Mouse (Mus musculus): ENCODE results near the gene Sigmar1.

The Sigmar1 gene

GRCm38 (mm10) chr4:41758021-41758420 is 2.1 kb upstream of the Sigmar1 start:
- peak; percentile 37 to 63 for DNase-seq (ENCODE audit: inconsistent age in 2 of 2, low spot score in 1 of 2)

- DNase-seq (ENCODE audit: inconsistent age in 2 of 2, low spot score in 1 of 2), result no peak
These were observed 1.4 kb upstream of the Sigmar1 start for GRCm38 (mm10) chr4:41757321-41757720.

DNA sequence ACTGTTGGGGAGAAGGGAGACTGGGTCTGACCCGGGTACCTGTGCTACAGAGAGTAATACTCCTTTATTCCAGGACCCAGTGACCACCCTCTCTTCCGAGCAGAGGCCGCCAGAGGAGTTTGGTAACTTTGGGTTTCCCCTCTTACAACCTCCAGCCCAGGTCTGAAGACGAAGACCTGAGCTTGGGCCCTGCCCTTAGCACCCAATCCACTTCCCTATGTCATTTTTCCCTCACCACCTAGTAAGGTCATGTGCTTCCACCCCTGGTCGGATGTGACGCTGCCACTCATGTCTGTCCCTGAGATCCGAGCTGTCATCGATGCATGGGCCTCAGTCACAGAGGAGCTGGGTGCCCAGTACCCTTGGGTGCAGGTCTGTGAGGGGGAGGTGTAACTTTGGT is 483 bp upstream of the Sigmar1 start:
- peak in 1 of 2 experiments; percentile 35 for DNase-seq (ENCODE audit: inconsistent age in 2 of 2, low spot score in 1 of 2)

GRCm38 (mm10) chr4:41754797-41755337 is 1.1 kb downstream of the Sigmar1 start, which contains the start of gene Galt:
Galt (plus strand) TSS chr4:41755228.
- DNase-seq (ENCODE audit: inconsistent age in 2 of 2, low spot score in 1 of 2), result no peak

DNA sequence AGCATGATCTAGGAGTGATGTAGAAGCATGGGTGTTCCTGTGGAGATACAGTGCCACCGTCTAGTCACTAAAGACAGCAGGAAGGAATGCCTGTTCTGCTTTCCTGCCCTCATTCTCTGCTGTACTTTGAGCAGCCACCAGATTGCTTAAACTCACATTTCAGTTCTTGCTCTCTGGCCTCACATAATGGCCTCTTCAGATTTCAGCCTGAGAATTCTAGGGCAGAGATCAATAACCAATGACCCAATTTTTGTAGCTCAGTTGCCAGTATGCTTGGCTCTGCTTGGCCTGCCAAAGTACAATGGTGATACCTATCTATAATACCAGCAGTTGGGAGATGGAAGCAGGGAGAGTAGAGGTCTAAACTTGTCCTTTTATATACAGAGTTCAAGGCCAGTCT is 10.9 kb downstream of the Sigmar1 start:
- DNase-seq (ENCODE audit: inconsistent age in 2 of 2, low spot score in 1 of 2), result no peak

DNA sequence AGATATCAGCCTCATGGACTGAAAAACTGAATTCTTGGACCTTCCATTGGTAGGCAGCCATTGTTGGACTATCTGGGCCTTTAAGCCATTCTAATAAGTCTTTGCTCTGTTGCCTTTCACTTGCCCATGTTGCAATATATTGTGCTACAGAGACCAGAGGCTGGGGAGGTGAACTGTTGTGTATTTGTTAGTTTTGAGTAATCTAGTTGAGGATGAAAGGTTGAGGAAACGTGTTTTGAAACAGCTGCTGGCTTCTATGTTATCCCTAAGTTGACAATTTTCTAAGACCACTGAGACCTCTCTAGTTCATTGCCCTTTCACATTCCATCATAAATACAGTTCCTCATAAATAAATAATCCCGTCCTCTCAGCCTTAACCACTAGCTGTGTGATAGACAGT is 11.8 kb downstream of the Sigmar1 start:
- DNase-seq (ENCODE audit: inconsistent age in 2 of 2, low spot score in 1 of 2), result no peak

GRCm38 (mm10) chr4:41741158-41741560 is 14.8 kb downstream of the Sigmar1 start:
- DNase-seq (ENCODE audit: inconsistent age in 2 of 2, low spot score in 1 of 2), result peak; percentile 96 to 98

DNA sequence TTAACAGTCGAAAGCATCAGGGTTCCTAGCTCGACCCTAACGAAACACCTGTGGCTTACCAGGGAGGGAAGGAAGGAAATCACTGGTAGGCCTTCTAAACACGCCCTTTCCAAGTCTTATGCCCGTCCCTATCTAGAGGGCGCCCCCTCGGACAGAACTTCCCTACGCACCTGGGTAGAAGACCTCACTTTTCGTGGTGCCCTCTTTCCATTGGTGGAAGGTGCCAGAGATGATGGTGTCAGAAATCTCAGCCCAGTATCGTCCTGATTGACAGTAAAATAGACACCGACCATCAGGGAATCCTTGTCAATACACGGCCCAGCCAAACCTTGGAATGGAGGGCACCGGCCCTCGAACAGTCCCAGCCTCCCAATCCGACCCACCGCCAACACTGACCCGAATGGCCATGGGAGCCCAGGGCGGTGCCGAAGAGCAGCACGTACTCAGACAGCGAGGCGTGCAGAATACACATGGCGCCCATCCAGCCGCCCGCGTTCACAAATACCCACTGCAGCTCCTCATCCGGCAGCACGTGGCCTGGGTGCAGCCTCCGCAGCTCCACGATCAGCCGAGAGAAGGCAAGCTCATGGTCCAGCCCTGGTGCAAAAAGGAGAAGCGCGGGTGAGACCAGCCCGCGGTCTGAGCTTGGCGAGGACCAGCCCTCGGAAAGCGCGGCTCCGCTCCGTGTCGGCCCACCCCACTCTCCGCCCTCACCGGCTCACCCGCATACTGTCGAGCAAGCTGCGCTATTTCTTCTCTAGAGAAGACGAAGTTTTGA is 15.4 kb downstream of the Sigmar1 start:
- no peak for DNase-seq (ENCODE audit: inconsistent age in 2 of 2, low spot score in 1 of 2)

DNA sequence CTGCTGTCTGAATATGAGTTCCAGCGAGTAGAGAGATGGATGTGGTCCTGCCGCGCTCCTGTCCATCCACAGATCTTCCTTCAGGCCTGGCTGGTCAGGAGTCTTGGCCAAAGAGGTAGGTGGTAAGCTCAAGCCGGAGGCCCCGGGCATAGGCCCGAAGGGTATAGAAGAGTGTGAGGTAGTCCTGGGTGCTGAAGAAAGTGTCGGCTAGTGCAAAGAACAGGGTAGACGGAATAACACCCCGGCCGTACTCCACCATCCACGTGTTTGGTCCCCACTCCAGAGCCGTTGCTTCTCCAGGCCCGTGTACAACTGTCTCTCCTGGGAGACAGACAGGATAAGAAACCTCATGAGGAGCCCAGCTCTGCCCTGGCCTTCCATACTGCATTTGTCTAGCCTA is 16.7 kb downstream of the Sigmar1 start:
- no peak for DNase-seq (ENCODE audit: inconsistent age in 2 of 2, low spot score in 1 of 2)

DNA sequence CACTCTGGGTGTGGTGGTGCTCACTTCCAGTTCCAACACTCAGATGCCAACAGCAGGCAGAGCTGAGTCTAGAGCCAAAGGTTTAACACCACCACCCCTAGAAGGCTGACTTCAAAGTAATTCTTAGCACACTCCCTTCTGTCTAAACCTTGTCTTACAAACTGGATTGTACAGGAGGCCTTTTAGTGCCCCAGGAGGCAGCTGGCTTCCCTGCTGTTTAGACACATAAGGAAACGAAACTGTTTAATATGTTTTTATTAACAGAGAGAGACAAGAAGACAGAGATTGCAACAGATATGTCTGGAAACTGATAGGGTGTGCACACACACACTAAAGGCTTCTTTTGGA is 17.7 kb downstream of the Sigmar1 start:
- DNase-seq (ENCODE audit: inconsistent age in 2 of 2, low spot score in 1 of 2), result peak in 1 of 2 experiments; percentile 63

- DNase-seq (ENCODE audit: inconsistent age in 2 of 2, low spot score in 1 of 2), result peak; percentile 77 to 90
These were observed 18.2 kb downstream of the Sigmar1 start for GRCm38 (mm10) chr4:41737602-41738255.

DNA sequence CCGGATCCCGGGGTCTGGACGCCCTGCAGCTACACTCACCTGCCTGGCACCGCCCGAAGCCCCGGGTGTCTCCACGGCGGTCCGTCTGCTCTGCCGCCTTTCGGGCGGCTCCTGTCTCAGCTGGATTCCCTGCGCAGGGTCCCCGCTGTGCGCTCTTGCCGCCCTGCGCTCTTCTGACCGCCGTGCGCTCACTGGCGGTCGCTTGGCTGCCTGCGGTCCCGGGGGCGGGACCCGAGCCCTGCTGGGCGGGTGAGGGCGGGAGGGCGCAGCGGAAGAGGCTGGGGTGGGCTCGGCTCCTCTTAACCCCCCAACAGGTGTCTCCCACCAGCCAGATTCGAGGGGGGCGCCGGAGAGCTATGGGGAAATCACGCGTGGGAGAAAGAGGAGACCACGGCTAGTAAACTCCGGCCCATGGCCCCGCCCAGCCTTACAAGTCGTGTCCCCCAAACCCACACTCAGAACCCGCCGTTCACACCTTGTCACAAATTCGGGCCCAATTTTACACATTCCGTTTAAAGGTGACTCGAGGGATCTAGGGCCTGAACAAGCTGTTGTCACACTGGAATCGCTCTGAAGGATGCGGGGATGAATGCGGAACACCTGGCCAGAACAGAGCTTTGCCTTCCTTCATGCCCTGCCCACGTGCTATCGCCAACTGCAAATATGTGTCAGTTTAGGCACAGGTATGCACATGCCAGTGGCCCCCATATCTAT is 24.7 kb downstream of the Sigmar1 start, which contains the start of gene Arid3c:
Arid3c (minus strand) TSS at position 91 of the 714 bp plus-strand sequence.
- no peak for DNase-seq (ENCODE audit: inconsistent age in 2 of 2, low spot score in 1 of 2)

- no peak for DNase-seq (ENCODE audit: inconsistent age in 2 of 2, low spot score in 1 of 2)
These were observed 28.9 kb downstream of the Sigmar1 start for GRCm38 (mm10) chr4:41726826-41727621.

- DNase-seq (ENCODE audit: inconsistent age in 2 of 2, low spot score in 1 of 2), result peak; percentile 91 to 96
These were observed 33.0 kb downstream of the Sigmar1 start, which contains the start of gene Dctn3 for GRCm38 (mm10) chr4:41722918-41723351. Dctn3 (minus strand) TSS chr4:41723170.

DNA sequence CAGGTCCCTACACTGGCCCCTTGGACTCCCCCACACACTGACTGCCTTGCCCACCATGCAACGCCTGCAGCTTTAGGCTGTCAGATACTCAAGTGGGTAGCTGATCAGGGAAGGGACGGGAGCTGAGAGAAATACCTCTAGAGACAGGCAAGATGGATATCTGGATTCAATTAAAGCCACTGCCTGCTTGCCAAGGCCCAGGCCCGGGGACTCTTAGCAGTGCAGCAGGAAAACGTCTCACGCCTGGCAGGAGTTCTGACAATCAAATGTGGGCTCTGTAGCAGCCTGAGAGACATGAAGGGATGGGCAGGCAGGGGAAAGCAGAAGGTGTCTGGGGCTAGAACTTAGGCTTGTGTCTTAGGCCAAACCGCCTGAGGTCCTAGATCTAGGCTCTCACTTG is 39.1 kb downstream of the Sigmar1 start:
- DNase-seq (ENCODE audit: inconsistent age in 2 of 2, low spot score in 1 of 2), result no peak

GRCm38 (mm10) chr4:41715596-41715995 is 40.4 kb downstream of the Sigmar1 start:
- DNase-seq (ENCODE audit: inconsistent age in 2 of 2, low spot score in 1 of 2), result peak in 1 of 2 experiments; percentile 83

DNA sequence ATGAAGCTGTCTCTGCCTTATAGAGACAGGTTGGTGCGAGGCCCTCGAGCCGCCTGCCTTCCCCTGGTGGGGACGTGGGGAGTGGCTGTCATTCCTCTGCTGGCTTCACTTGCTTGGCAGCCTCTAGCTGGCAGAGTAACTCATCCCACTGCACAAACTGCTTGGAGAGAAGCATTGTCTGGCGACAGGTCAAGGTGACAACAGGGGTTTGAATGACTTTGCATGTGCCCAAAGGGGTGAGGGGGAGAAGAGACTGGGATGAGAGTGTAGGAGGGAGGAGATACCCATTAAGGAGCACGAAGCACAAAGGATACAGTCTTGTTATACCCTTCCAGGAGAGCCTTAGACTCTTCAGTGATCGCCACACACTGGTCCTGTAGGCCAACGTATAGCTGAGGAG is 40.9 kb downstream of the Sigmar1 start:
- peak in 1 of 2 experiments; percentile 44 for DNase-seq (ENCODE audit: inconsistent age in 2 of 2, low spot score in 1 of 2)

DNA sequence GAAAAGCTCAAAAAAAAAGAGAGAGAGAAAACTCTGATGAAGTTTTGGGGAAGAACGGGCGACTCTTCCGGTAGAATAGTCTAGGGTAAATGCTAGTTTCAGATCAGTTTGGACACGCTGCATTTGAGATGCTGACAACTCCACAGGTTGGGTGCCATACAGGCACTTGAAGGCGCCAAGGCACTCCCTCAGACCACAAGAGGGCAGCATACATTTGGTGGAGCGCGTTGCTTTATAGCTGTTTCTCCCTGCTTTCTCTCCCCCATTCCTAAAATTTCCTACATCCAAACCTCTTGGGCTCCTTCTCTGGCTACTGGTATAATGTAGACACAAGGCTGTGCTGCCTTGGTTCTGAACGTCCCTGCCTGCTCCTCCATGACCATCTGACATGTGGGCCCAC is 41.7 kb downstream of the Sigmar1 start:
- peak; percentile 58 to 86 for DNase-seq (ENCODE audit: inconsistent age in 2 of 2, low spot score in 1 of 2)

GRCm38 (mm10) chr4:41713197-41714067 is 42.5 kb downstream of the Sigmar1 start, which contains the start of gene Rpp25l:
Rpp25l (minus strand) TSS chr4:41713534.
- DNase-seq (ENCODE audit: inconsistent age in 2 of 2, low spot score in 1 of 2), result peak; percentile 87 to 97
